Mouse (Mus musculus) CH12.LX (cell line): ENCODE measurements around the gene Ciz1. TPM values are rescaled to one million over a fixed set of nuclear protein-coding genes. Genes with fewer than 3 reads are reported as not detected.

Experiments used
- DNase-seq: peaks from one replicate; pipeline ENCODE4 v3.0.0-alpha.2; 2013; ENCODE audit errors: extremely low read depth
- H3K27ac ChIP-seq: 2 replicates; pipeline ENCODE4 v1.5.1; 2012; ENCODE audit warnings: low read depth, mild to moderate bottlenecking, control low read depth, moderate library complexity; ENCODE audit not compliant: insufficient read depth
- H3K27me3 ChIP-seq: replicated peaks from 2 replicates; pipeline ENCODE3; 2012; ENCODE audit warnings: inconsistent platforms
- H3K36me3 ChIP-seq, 2 experiments: replicated peaks in 1 of 2; 2 replicates each; pipeline versions ENCODE3 to v1.6.1; 2012; ENCODE audit warnings: inconsistent platforms in 1 of 2, low read length in 1 of 2, mild to moderate bottlenecking in 1 of 2, mixed read lengths in 1 of 2, moderate library complexity in 1 of 2; ENCODE audit not compliant: control insufficient read depth in 1 of 2, insufficient read depth in 1 of 2
- H3K4me1 ChIP-seq, 2 experiments: 2 replicates each; pipeline ENCODE4 v1.6.1; 2012; ENCODE audit warnings: inconsistent platforms in 1 of 2, moderate library complexity in 1 of 2; ENCODE audit not compliant: insufficient read depth in 2 of 2, control insufficient read depth in 1 of 2
- H3K4me2 ChIP-seq: 2 replicates; pipeline ENCODE4 v1.6.1; 2012; ENCODE audit warnings: low read depth, mild to moderate bottlenecking, control low read depth; ENCODE audit not compliant: poor library complexity, insufficient read depth, severe bottlenecking
- H3K4me3 ChIP-seq, 3 experiments: fragments of 150-350 bp in 1 of 3; sonication (generic) in 1 of 3; replicated peaks in 1 of 3; 2 replicates each; pipeline versions ENCODE3 to v1.5.1; 2011 to 2012; ENCODE audit warnings: low read depth in 2 of 3, low read length in 2 of 3, mild to moderate bottlenecking in 2 of 3, moderate library complexity in 2 of 3, control low read depth in 1 of 3, improper control_type of control experiment in 1 of 3, inconsistent platforms in 1 of 3, mixed read lengths in 1 of 3; ENCODE audit not compliant: poor library complexity in 1 of 3
- H3K79me2 ChIP-seq: replicated peaks from 2 replicates; pipeline ENCODE4 v1.6.1; 2012; ENCODE audit warnings: mild to moderate bottlenecking, moderate library complexity; ENCODE audit not compliant: control insufficient read depth, poor library complexity, insufficient read depth, severe bottlenecking; ENCODE audit errors: extremely low read depth
- H3K9ac ChIP-seq: 2 replicates; pipeline ENCODE4 v1.6.1; 2012; ENCODE audit warnings: low read depth, mild to moderate bottlenecking, control low read depth, moderate library complexity; ENCODE audit not compliant: insufficient read depth
- H3K9me3 ChIP-seq: replicated peaks from 2 replicates; pipeline ENCODE3; 2012; ENCODE audit warnings: low read length, inconsistent platforms, mixed read lengths
- CTCF ChIP-seq, 2 experiments: IDR thresholded peaks in 1 of 2; conservative IDR thresholded peaks in 1 of 2; 2 replicates each; pipeline ENCODE4 v1.5.1; 2011 to 2012; ENCODE audit warnings: low read depth in 2 of 2, low read length in 2 of 2, improper control_type of control experiment in 1 of 2, inconsistent platforms in 1 of 2, mild to moderate bottlenecking in 1 of 2, moderate library complexity in 1 of 2
- E2F4 ChIP-seq: IDR thresholded peaks from 2 replicates; pipeline ENCODE4 v1.6.1; 2011; ENCODE audit warnings: low read depth, low read length, improper control_type of control experiment; ENCODE audit not compliant: insufficient replicate concordance
- ETS1 ChIP-seq: conservative IDR thresholded peaks from 2 replicates; pipeline ENCODE4 v1.6.1; 2012; ENCODE audit warnings: low read depth, mild to moderate bottlenecking, inconsistent platforms, low read length, improper control_type of control experiment, moderate library complexity
- GABPA ChIP-seq: IDR thresholded peaks from 2 replicates; pipeline ENCODE4 v1.6.1; 2012; ENCODE audit warnings: low read depth, low read length, improper control_type of control experiment, inconsistent platforms; ENCODE audit not compliant: insufficient replicate concordance
- HCFC1 ChIP-seq: IDR thresholded peaks from 2 replicates; pipeline ENCODE4 v1.6.1; 2012; ENCODE audit warnings: low read depth, mild to moderate bottlenecking, inconsistent platforms, low read length, improper control_type of control experiment
- IRF4 ChIP-seq: IDR thresholded peaks from 2 replicates; pipeline ENCODE4 v1.6.1; 2014; ENCODE audit warnings: low read depth, mild to moderate bottlenecking, inconsistent platforms, low read length, improper control_type of control experiment
- JUND ChIP-seq: conservative IDR thresholded peaks from 2 replicates; pipeline ENCODE4 v1.6.1; 2011; ENCODE audit warnings: low read depth, low read length, improper control_type of control experiment
- MAFK ChIP-seq: IDR thresholded peaks from 2 replicates; pipeline ENCODE4 v1.6.1; 2011; ENCODE audit warnings: low read length, improper control_type of control experiment; ENCODE audit not compliant: insufficient replicate concordance
- MAZ ChIP-seq: IDR thresholded peaks from 2 replicates; pipeline ENCODE4 v1.6.1; 2012; ENCODE audit warnings: low read depth, mild to moderate bottlenecking, inconsistent platforms, low read length, improper control_type of control experiment, moderate library complexity
- MXI1 ChIP-seq: IDR thresholded peaks from 2 replicates; pipeline ENCODE4 v1.6.1; 2011; ENCODE audit warnings: mild to moderate bottlenecking, low read depth, low read length, improper control_type of control experiment
- POLR2AphosphoS2 ChIP-seq: IDR thresholded peaks from 2 replicates; pipeline ENCODE4 v1.6.1; 2011; ENCODE audit warnings: low read depth, low read length, improper control_type of control experiment
- RAD21 ChIP-seq: IDR thresholded peaks from 2 replicates; pipeline ENCODE4 v1.6.1; 2011; ENCODE audit warnings: low read depth, mild to moderate bottlenecking, low read length, improper control_type of control experiment, moderate library complexity
- SIN3A ChIP-seq: IDR thresholded peaks from 2 replicates; pipeline ENCODE4 v1.6.1; 2012; ENCODE audit warnings: low read length, improper control_type of control experiment, inconsistent platforms
- SMC3 ChIP-seq: IDR thresholded peaks from 2 replicates; pipeline ENCODE4 v1.6.1; 2011; ENCODE audit warnings: low read depth, low read length, improper control_type of control experiment
- TBP ChIP-seq: conservative IDR thresholded peaks from 2 replicates; pipeline ENCODE4 v1.6.1; 2011; ENCODE audit warnings: low read depth, low read length, improper control_type of control experiment
- USF1 ChIP-seq: IDR thresholded peaks from 2 replicates; pipeline ENCODE4 v1.6.1; 2014; ENCODE audit warnings: low read depth, mild to moderate bottlenecking, inconsistent platforms, low read length, improper control_type of control experiment
- USF2 ChIP-seq: conservative IDR thresholded peaks from 2 replicates; pipeline ENCODE4 v1.6.1; 2011; ENCODE audit warnings: low read depth, low read length, improper control_type of control experiment
- ZC3H11A ChIP-seq: IDR thresholded peaks from 2 replicates; pipeline ENCODE4 v1.6.1; 2012; ENCODE audit warnings: low read depth, mild to moderate bottlenecking, inconsistent platforms, low read length, improper control_type of control experiment
- ZKSCAN1 ChIP-seq: IDR thresholded peaks from 2 replicates; pipeline ENCODE4 v1.6.1; 2012; ENCODE audit warnings: low read depth, inconsistent platforms, low read length, improper control_type of control experiment, borderline replicate concordance
- dilution Hi-C: fragments of 300-500 bp; cut with MboI; formaldehyde crosslinking; loops from 2 replicates; pipeline ENCODE4 v1.14.3; 2020; ENCODE audit warnings: low sequenced_read_pairs; ENCODE audit not compliant: extremely low pct_unique_long_range_greater_than_20kb, extremely low pct_ligation_motif_present
- in situ Hi-C: fragments of 300-500 bp; cut with MboI; formaldehyde crosslinking; loops from 3 replicates; pipeline ENCODE4 v1.14.3; 2019; ENCODE audit warnings: low sequenced_read_pairs, low pct_ligation_motif_present, low pct_unique_long_range_greater_than_20kb, mixed read lengths
- polyA plus RNA-seq: library from polyadenylated mRNA; unstranded; fragments of >175 nt; gene quantifications from 2 replicates; pipeline ENCODE4 v1.2.1, GENCODE M21; 2012; ENCODE audit warnings: low read depth; ENCODE audit not compliant: insufficient read length
- total RNA-seq, 2 experiments: library from RNA; depleted of rRNA; stranded (reverse); fragments of 300-350 nt in 1 of 2; fragments of >200 nt in 1 of 2; gene quantifications; 2 replicates each; pipeline ENCODE4 v1.2.3; 2012 to 2014

The Ciz1 gene
- total and polyA plus RNA-seq, 3 experiments = 8.1 to 47.3 (median 20.4) TPM

DNA sequence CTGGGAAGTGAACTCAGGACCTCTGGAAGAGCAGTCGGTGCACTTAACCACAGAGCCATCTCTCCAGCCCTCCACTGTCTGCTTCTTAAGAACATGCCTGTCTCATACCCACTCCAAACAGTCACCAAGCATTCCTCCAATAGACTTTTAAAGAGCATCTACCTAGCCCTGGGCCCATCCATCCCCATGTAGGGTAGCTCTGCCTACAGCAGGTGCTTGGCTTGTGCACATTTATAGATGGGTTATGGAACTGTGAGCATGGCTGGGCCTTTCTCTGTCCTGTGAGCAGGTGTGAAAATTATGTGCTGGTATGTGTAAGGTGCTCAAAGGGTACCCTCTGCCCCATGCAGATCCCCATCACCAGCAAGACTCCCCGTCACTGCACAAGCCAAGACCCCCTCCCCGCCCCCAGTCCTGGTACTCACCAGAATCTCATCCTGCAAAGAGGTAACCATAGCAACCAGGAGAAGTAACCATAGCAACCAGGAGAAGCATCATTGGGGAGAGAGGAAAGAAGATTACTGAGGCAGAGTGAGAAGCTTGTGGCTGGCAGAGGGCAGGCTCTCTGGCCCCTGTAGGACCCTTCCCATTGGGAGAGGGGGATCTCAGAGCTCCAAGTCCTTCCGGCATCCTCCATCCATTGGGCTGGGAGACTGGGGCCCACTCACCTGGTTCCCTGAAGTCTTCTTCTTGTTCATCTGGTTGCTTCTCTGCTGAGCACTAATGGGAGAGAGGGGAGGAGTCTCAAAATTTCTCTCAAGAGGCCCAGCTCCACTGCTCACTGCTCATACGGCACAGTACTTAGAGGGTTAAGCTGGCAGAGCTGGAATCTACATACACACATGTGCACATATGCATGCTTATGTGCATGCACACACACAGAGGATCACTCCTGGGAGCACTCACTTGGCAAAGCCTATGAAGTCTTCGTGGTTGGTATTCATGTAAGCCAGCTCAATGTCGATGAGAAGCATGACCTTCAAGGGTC lies 29.1 kb upstream of the Ciz1 start:
- in situ Hi-C loops = no loop called here
- Histone ChIP-seq H3K4me3 (no peak overlapping the region), H3K36me3 (no peaks in the 10 kb centered on the region), H3K4me1 (peaks cover 0 to 4% of the 10 kb centered on the region in 2 experiments; a peak in 2 of 4 replicates), H3K27me3 (peaks cover 79% of the 10 kb centered on the region), H3K4me2 (no peak overlapping the region), H3K9ac (no peak overlapping the region), H3K9me3 (peaks cover 3% of the 10 kb centered on the region), H3K27ac (no peak overlapping the region), H3K79me2 (no peaks in the 10 kb centered on the region)
- dilution Hi-C loops = no loop called here
- DNase-seq = no peak
- TF ChIP-seq JUND (no peak), MAZ (no peak), ZKSCAN1 (no peak), HCFC1 (no peak), MAFK (no peak), IRF4 (no peak), ZC3H11A (no peak), MXI1 (no peak), USF1 (no peak), SMC3 (no peak), GABPA (no peak), SIN3A (no peak), E2F4 (no peak), RAD21 (no peak), TBP (no peak), ETS1 (no peak), USF2 (no peak), CTCF (conservative IDR thresholded peaks at IDR 0.05 in 1 of 2, IDR thresholded peaks at IDR 0.05 in 1 of 2; ENCODE audit: low read depth in 2 of 2, low read length in 2 of 2) (no peak)

DNA sequence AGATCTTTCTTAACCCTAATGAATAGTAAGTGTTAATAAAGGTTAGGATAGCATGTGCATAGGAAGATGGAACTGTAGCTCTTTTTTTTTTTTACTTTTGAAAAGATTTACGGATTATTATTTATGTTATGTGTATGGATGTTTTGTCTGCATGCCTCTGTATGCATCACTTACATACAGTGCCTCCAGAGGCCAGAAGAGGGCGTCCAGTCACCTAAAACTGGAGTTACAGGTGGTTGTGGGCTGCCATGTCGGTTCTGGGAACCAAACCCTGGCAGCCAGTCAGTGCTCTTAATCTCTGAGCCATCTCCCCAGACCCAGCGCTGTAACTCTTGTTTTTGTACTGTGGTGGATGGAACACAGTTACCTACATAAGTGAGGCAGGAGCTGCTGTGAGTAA lies 27.8 kb upstream of the Ciz1 start:
- H3K27me3 ChIP-seq = peaks cover 85% of the 10 kb centered on the region
- H3K4me2 ChIP-seq = no peak overlapping the region
- in situ Hi-C loops (no loop called here), dilution Hi-C loops (no loop called here)
- no peak overlapping the region for H3K4me3 ChIP-seq
- no peaks in the 10 kb centered on the region for H3K79me2 ChIP-seq
- H3K9me3 ChIP-seq = peaks cover 3% of the 10 kb centered on the region
- no peaks in the 10 kb centered on the region for H3K36me3 ChIP-seq
- no peak overlapping the region for H3K27ac ChIP-seq
- TF ChIP-seq POLR2AphosphoS2 = no peak
- peak in 1 of 2 experiments; percentile 16; a peak in 1 of 4 replicates for TF ChIP-seq CTCF (conservative IDR thresholded peaks at IDR 0.05 in 1 of 2, IDR thresholded peaks at IDR 0.05 in 1 of 2; ENCODE audit: low read depth in 2 of 2, low read length in 2 of 2)
- H3K9ac ChIP-seq = no peak overlapping the region
- no peak for DNase-seq
- no peaks in the 10 kb centered on the region for H3K4me1 ChIP-seq
